Mouse (Mus musculus): ENCODE results near the gene Scp2. TPM values are rescaled to one million over a fixed set of nuclear protein-coding genes. Genes with fewer than 3 reads are reported as not detected.

Scp2 gene
- polyA plus RNA-seq (2014; fragmentation: Illumina TruSeq; extraction: RNeasy Lipid Tissue Mini Kit (QIAGEN cat#74804); ENCODE audit: low read depth, low replicate concordance) = 1,004 TPM

DNA sequence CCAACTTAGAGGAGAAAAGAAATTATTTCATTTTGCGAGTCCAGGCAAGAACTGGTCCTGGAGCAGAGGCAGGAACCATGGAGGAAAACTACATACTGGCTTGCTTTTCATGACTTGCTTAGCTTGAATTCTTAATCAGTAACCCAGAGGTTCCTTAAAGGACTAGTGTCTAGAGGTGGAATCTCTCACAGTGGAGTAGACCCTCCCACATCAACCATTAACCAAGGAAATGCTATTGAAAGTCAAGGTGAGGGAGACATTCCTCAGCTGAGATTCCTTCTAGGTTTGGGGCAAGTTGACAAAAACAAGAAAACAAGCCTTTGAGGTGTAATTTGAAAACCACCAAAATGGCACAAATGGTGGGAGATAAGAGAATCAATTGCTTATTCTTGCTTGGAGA lies at the start of gene Scp2:
Gene Scp2, minus strand, starts transcription at position 119 of the 400 bp plus-strand sequence.

GRCm38 (mm10) chr4:108165152-108165895 lies 20.5 kb upstream of the Scp2 start, which contains the start of gene Echdc2:
Echdc2 (plus strand) TSS chr4:108165437.

DNA sequence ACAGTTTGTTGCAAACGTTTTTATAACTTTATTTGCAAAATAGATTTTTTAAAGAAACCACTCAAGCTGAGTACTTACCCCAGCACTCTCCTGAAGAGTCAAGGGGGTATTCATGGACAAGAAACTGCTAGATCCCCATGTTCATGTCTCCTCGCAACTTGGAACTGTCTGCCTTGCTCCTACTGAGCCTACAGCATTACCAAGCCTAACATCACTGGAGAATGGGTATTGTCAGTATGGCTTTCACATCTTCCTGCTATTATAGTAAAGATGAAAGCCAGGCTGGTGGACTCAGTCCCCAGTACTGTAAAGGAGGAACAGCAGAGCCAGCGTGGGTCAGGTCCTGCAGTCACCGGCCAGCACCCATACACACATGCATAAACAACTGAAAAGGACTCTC lies 48.5 kb downstream of the Scp2 start, which contains the start of gene Podn:
Gene Podn, minus strand, starts transcription at position 101 of the 400 bp plus-strand sequence.

Other genes with a start within 250 kb of the Scp2 start
- 54.8 TPM for gene Cpt2, start 221.4 kb downstream of the Scp2 start, polyA plus RNA-seq (2014; fragmentation: Illumina TruSeq; extraction: RNeasy Lipid Tissue Mini Kit (QIAGEN cat#74804); ENCODE audit: low read depth, low replicate concordance)
- 0.12 TPM for gene Slc1a7, start 176.7 kb downstream of the Scp2 start, polyA plus RNA-seq (2014; fragmentation: Illumina TruSeq; extraction: RNeasy Lipid Tissue Mini Kit (QIAGEN cat#74804); ENCODE audit: low read depth, low replicate concordance)
- 66.3 TPM for gene Podn, start 48.6 kb downstream of the Scp2 start, polyA plus RNA-seq (2014; fragmentation: Illumina TruSeq; extraction: RNeasy Lipid Tissue Mini Kit (QIAGEN cat#74804); ENCODE audit: low read depth, low replicate concordance)
- 222 TPM for gene Echdc2, start 20.4 kb upstream of the Scp2 start, polyA plus RNA-seq (2014; fragmentation: Illumina TruSeq; extraction: RNeasy Lipid Tissue Mini Kit (QIAGEN cat#74804); ENCODE audit: low read depth, low replicate concordance)
- 3.4 TPM for gene Zyg11a, start 73.0 kb upstream of the Scp2 start, polyA plus RNA-seq (2014; fragmentation: Illumina TruSeq; extraction: RNeasy Lipid Tissue Mini Kit (QIAGEN cat#74804); ENCODE audit: low read depth, low replicate concordance)
- gene Zyg11b, start 156.1 kb upstream of the Scp2 start, polyA plus RNA-seq (2014; fragmentation: Illumina TruSeq; extraction: RNeasy Lipid Tissue Mini Kit (QIAGEN cat#74804); ENCODE audit: low read depth, low replicate concordance) = 17.2 TPM
- gene Coa7, start 183.1 kb upstream of the Scp2 start, polyA plus RNA-seq (2014; fragmentation: Illumina TruSeq; extraction: RNeasy Lipid Tissue Mini Kit (QIAGEN cat#74804); ENCODE audit: low read depth, low replicate concordance) = 10.4 TPM
- 1.1 TPM for gene Shisal2a, start 238.4 kb upstream of the Scp2 start, polyA plus RNA-seq (2014; fragmentation: Illumina TruSeq; extraction: RNeasy Lipid Tissue Mini Kit (QIAGEN cat#74804); ENCODE audit: low read depth, low replicate concordance)

Data from adipose tissue, adult 10 weeks (tissue).